Mouse (Mus musculus): ENCODE results near the gene Wipi2.

The Wipi2 gene

DNA sequence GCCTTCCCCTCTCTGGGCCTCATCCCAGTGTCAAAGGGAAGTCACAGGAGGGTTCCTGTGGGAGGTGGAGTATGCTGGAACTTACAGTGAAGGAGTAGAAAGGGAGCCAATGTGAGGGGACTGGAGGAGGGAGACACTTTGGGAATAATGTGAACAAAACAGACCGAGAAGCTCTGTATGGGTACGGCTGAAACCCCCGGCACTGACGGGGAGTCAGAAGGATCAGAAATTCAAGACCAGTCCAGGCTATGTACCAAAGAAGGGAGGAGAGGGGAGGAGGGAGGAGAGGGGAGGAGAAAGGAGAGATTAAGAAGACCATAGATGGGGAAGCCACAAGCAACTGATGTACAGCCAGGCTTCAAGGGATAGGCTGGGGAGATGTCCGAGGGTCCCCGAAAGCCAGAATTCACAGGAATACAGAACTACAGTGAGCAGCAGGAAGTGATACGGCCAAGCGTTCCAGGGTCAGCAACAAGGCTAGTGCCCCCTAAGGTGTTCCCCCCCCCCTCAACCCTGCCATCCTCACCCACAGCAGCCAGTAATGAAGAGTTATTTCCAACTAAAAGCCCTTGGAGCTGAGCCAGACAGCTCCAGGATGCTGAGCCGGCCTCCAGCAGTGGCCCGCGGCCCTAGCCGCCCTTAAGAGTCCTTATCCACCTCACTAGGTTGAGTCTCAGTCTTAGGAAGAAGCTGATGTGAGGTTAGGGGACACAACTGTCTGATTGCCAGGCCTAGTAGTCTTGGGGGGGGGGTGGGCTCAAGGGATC lies 65.7 kb downstream of the Wipi2 start:
- no peak for DNase-seq (ENCODE audit: low spot score in 2 of 2)

DNA sequence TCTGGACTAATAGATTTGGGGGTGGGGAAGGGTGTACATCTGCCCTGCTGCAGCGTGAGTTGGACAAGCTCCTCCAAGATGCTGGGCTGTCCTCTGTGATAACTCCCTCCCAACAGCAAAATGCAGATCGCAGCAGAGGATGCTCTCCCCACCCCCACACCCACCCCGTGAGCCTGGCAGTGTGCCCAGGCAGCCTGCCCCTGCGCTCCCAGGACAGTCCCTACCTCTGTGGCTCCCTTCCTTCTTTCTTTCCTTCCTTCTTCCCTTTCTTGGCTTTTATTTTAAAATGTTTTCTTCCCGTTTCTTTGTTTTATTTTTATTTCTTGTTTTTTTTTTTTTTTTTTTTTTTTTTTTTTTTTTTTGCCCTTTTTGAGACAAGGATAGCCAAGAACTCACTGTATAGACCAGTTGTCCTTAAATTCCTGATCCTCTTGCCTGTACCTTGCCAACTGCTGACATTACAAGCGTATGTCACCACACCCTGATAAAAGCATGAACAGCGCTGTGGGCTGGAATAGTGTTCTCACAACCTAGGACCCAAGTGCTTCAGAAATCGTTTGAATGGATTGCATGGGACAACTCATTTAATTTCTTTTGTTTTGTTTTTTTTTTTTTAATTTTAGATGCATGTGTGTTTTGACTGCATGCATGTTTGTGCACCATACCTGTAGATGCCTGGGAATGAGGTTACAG lies 66.4 kb downstream of the Wipi2 start:
- no peak for DNase-seq (ENCODE audit: low spot score in 2 of 2)

DNA sequence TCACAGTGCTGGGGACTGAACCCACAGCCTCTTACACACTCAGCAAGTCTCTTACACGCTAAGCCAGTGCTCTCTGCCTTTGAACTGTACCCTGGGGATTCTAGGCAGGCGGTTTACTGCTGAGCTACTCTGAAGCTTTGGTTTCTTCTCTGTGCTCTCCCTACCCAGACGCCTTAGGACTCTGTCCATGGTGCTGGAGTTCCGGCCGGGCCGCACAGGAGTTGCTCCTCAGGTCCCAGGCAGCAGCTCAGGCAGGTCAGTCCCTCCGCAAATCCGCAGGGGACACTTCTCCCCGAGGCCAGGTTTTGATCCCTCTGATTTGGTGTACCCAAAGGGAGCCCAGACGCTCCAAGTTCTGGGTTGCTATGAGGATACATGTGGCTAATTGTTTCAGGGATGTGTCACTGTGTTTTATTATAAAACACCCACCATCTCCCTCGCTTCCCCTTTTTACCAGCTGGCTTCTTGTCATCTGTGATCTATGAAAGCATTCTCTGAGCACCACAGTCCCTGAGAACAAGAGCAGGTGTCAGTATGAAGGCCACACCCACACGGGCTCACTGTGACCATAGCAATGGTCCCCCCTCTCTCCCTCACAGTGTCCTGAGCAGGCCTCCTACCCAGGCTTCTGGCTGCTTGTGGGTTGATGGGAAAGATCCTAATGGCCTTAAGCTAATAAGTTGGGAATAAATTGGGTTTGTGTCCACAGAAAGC lies 67.3 kb downstream of the Wipi2 start:
- no peak for DNase-seq (ENCODE audit: low spot score in 2 of 2)

DNA sequence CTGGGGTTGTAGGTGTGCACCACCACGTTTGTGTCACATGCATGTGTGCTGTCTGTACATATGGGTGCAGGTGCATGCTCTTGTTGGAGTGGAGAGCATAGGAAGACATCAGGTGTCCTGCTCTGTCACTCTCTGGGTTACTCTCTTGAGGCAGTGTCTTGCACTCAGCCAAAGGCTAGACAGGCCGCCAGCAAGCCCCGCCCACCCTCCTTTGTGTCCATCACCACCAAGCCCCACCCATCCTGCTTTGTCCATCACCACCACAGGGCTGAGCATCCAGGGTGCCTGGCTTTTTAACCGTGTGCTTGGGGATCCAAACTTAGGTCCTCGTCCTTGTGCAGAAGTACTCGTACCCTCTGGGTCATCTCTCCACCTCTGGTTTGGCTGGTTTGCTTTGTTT lies 68.8 kb downstream of the Wipi2 start:
- DNase-seq (ENCODE audit: low spot score in 2 of 2): no peak

DNA sequence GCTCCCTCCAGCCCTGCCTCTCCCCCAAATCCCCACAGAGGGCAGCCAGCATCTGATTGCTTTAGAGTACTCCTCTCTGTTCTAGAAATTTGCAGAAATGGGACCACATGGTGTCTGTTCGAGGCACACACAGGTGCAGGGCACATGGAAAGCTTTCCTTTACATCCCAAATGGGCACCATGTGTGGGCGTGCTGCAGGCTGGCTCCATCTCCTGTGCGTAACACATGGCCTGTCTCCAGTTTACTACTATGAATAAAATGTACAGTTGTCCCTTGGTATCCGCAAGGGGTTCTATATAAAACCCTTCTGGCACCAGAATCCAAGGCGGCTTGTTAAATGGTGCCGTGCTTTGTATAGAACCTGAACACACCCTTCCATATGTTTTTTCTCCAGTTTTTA lies 69.4 kb downstream of the Wipi2 start:
- DNase-seq (ENCODE audit: low spot score in 2 of 2): peak in 1 of 2 experiments; percentile 36

DNA sequence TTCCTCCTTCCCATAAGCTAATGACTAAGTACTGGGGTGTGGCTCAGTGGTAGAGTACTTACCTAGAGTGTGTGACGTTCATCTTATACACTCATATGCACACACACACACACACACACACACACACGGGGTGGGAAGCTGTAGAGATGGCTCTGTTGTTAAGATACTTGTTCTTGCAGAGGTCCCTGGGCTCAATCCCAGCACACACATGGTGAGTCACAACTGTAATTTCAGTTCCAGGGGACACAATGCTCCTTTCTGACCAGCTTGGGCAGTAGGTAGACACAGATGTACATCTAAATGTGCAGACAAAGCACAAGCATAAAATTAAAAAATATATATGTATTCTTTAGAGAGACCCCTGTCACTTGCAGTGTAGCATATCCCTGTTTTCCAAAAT lies 70.2 kb downstream of the Wipi2 start:
- DNase-seq (ENCODE audit: low spot score in 2 of 2): no peak

DNA sequence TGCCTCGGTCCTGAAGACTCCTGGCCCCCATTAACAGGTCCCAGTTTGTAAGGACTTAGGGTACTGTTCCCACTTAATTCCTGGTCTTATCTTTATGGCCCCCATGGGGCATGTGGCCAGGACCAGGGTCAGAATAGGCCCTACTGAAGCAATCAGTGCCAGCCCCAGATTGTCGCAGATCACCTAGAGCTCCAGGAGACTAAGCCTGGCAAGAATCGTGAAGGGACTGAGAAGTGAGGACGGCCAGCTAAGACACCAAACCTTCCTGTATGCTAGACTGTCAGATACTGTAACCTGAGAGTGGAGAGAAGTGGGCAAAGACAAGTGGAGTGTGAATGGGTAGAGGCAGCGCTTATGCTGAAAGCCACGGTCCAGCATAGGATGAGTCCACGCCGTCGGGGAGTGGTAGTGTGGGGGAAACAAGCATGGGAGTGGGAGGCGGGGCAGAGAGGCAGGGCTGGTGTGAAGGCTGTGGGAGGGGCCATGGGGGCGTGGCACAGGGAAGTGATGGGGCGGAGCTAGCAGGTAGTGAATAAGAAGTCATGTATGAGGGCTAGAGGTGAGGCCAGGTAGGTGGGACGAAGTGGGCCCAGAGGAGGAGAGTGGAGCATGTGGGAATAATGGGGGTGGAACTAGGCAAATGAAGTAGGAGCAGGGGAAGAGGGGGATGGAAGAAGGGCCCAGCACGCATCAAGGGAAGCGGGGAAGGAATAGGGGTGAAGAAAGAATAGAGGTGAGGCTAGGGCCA lies 73.5 kb downstream of the Wipi2 start:
- no peak for DNase-seq (ENCODE audit: low spot score in 2 of 2)

DNA sequence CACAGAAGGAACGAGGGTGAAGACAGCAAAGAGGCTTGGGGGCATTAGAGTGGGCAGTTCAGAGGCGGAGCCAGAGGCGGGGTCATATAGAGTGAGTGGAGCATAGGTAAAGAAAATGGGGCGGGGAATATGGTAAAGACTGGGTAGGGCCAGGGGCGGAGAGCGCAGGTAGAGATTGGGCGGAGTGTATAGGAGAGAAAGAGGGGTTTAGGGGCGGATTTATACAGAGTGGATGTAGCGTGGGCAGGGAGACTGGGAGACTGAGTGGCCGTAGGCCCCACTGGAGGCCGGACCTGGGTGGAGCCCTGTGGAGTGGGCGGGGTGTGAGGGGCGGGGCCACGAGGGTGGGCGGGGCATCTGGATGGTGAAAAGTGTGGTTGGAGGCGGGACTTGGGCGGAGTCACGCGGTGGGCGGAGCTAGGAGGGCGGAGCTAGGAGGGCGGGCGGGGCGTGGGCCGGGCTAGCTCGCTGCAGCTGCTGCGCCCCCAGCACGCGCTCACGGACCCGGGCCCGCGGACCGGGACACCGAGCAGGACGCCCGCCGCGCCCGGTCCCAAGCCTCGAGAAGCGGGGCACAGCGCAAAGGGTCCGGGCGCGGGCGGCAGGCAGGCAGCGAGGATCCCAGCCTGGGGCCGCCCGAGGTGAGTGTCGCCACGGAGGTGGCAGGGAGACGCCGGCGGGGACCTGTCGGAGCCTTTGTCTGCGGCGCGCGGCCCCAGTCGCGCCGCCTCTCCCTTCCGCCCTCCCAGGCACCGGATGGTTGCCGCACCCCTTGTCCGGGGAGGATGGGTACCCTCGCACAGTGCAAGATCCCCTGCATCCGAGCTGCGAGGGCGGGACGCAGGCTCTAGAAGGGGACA lies 74.4 kb downstream of the Wipi2 start:
- no peak for DNase-seq (ENCODE audit: low spot score in 2 of 2)

DNA sequence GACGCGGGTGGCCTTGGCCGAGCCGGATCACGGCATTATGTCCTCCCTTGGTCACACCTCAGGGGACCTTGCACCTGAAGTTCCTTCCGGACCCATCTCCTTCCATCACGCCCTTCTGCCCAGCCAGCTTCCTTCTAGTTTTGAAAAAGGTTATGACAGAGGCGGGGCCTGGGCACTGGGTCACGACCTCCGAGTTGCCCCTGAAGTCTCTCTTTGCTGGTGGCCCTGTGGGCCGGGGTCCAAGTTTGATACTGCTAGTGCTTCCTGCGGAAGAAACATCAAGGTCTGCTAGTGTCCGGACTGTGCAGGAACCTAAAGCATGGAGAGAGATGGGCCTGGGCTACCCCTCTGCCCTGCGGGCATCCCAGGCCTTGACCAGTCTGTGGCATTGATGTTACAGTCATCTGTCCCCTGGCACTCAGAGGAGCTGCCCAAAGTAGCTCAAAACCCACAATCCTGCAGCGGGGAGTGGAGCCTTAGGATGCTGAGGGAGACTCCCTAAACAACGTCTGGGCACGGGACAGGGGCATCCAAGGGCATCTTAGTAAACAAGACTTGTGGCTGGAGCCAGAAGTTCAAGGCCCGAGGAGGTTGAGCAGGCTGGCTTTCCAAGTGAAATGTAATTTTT lies 75.1 kb downstream of the Wipi2 start:
- DNase-seq (ENCODE audit: low spot score in 2 of 2): no peak

DNA sequence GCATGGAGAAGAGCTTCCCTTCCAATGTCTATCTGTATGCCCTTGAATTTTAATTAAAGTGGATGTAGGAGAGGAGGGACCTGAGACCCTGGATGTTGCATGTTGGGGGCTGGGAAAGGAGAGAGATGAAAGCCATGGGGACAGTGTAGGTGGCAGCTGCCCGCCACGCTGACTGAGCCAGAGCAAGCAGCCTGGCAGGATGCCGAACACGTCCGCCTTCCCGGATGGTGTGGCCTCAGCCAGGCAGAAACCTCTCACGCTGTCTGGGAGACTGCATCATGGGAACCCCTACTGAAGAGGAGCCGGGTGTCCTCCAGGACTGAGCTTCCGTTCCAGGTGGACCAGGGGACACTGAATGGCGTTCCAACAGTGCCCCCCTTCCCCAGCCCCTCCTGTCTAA lies 76.1 kb downstream of the Wipi2 start:
- DNase-seq (ENCODE audit: low spot score in 2 of 2): peak in 1 of 2 experiments; percentile 40

DNA sequence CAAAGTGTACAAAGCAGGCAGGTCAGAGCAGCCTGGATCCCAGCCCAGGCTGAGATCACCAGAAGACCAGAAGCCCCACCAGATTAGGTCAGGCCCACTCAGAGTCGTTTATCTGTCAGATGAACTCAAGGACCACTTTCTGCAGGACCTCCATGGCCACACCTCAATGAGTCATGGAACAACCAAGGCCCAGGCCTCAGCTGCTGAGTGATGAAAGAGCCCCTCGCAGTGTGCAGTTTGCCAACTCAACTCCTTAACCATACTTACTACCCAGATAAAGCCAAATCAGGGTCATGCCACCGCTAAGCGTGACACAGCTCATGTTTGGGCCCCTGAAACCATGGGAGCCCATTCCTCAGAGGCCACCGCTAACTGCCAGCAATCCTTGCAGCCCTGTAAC lies 80.2 kb downstream of the Wipi2 start:
- no peak for DNase-seq (ENCODE audit: low spot score in 2 of 2)

DNA sequence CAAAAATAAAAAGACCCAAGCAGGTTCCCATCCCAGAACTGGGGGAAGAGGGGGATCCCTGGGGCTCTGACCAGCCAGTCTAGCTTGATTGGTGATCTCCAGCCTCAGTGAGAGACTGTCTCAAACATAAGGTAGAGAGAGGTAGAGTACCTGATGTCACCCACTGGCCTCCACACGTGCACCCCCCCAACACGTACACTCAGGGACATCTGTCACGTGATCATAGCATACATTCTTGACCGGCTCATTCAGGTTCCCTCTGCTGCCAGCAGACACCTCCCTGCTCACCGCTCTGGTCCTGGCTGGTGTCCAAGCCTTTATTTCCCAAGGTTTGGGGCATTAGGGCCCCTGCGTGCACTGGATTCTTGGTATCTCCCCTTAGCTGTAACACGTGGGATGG lies 81.9 kb downstream of the Wipi2 start:
- no peak for DNase-seq (ENCODE audit: low spot score in 2 of 2)

DNA sequence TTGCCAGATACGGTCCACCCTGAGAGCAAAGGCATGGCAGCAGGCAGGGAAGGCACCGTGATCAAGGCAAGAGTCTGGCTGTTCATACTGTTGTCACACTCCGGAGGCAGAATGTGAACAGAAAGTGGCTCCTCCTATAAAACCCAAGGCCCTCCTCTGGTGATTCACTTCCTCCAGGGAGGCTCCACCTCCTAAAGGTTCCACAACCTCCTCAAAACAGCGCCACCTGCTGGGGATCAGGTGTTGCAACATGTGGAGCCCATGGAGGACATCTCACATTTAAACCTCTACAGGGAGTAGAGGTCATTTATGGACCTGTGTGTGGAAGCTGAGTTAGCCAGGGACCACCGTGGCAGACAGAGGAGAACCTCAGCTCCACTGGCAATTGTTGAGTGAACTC lies 84.9 kb downstream of the Wipi2 start:
- DNase-seq (ENCODE audit: low spot score in 2 of 2): no peak

DNA sequence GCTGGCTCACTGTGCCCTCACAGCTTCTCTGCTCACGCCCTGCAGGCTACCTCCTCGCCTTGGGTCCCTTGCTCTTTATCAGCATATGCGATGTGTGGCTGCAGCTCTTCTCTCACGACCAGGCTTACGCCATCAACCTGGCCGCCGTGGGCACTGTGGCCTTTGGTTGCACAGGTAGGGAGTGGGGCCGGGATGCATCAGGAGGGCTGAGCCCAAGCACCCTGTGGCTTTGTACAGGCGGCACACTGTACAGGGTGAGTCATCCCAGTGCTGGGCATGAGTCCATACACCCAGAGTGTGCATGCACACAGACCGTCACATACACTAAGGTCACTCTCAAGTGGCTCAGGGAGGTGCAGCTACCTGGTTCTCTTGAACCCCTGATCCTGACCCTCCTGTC lies 86.5 kb downstream of the Wipi2 start:
- DNase-seq (ENCODE audit: low spot score in 2 of 2): no peak

DNA sequence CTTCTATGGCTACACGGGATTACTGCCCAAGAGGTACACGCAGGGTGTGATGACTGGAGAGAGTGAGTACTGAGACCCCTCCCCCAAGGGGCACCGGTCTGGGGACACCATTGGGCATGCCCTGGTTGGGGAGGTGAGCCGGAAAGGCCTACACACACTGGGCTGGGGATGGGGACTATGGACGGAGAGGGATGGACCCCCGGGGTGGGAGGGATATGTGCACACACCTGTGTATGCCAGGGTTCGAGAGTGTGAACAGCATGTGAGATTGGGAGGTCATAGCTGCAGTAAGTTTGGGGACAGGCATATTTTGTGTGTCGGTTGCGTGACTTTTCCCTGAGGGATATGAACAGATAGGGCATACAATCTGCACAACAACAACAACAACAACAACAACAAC lies 87.6 kb downstream of the Wipi2 start:
- DNase-seq (ENCODE audit: low spot score in 2 of 2): no peak

DNA sequence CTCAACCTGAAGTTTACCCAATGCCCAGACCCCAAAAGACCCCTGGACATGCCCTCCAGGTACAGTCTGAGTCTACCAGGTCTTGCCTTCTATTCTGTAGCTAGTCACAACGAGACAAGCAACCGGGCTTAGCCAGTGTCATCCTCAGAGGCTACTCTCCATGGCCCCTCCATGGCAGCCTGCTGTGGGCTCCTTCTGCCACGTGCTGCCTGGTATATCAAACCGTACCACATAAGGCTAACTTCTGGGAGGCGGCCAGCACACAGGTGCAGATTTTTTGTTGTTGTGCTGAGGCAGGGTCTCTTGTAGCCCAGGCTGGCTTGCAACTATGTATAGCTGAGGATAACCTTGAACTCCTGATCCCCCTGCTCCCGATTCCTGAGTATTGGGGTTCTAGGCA lies 88.6 kb downstream of the Wipi2 start:
- no peak for DNase-seq (ENCODE audit: low spot score in 2 of 2)

DNA sequence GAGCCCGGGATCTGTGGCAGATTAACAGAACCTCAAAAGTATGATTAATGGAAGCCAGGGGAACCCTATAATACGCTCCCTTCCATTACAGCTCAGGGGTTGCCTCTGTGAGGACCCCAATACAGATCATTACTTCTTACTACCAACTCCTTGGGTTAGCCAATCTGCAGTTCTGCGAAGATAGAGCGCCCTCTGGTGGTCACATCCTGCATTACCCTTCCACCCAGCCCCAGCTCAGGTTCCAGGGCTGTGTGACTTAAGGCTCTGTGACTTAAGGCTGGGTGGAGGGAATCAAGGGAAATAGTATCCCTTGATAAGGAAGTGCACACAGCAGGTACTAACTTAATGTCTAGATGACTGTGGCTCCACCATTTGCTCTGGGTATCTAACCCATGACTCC lies 90.5 kb downstream of the Wipi2 start:
- DNase-seq (ENCODE audit: low spot score in 2 of 2): peak; percentile 81 to 88

DNA sequence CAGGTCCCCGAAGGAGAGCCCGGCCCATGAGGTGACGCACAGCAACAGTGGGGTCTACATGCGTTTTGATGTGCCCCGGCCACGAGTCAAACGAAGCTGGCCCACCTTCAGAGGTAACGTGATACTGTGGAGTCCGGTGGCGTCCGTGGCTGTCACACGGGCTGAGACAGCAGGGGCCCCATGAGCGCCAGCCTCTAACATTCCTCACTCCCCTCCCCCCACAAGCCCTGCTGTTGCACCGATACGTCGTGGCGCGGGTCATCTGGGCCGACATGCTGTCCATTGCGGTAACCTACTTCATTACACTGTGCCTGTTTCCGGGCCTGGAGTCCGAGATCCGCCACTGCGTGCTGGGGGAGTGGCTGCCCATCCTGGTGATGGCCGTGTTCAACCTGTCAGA lies 91.0 kb downstream of the Wipi2 start:
- DNase-seq (ENCODE audit: low spot score in 2 of 2): no peak

DNA sequence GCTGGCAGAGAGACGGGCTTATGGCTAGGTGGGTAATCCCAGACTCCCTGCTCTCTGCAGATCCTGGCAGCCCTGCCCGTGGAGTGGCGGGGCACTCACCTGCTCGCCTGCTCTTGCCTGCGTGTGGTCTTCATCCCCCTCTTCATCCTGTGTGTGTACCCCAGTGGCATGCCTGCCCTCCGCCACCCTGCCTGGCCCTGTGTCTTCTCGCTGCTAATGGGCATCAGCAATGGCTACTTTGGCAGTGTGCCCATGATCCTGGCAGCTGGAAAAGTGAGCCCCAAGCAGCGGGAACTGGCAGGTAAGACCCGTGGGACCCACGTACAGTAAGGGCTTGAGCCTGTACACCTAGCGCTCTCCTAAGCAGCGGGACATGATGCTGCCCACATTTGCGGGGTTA lies 92.4 kb downstream of the Wipi2 start:
- no peak for DNase-seq (ENCODE audit: low spot score in 2 of 2)

Measured in frontal cortex, postnatal 25 days (tissue).